Mouse (Mus musculus): ENCODE measurements around the gene Angptl2. TPM values are rescaled to one million over a fixed set of nuclear protein-coding genes. Genes with fewer than 3 reads are reported as not detected.

Gene Angptl2
- polyA plus RNA-seq, 1 experiment from 2014 or later = 55.4 TPM

GRCm38 (mm10) chr2:33233856-33234255, 18.0 kb downstream of the Angptl2 start:
- H3K4me1 ChIP-seq = peaks cover 57% of the 10 kb centered on the region

GRCm38 (mm10) chr2:33234848-33235247, 19.0 kb downstream of the Angptl2 start:
- Histone ChIP-seq H3K27me3 (replicated peaks) (no peaks in the 10 kb centered on the region), H3K9me3 (no peaks in the 10 kb centered on the region), H3K9ac (peak overlapping the region; percentile 33; the same call in 1 of the 2 replicates), H3K4me2 (no peak overlapping the region), H3K4me3 (no peak overlapping the region), H3K27ac (replicated peaks) (no peak overlapping the region; the same call in 1 of the 2 replicates), H3K4me1 (peaks cover 67% of the 10 kb centered on the region), H3K36me3 (peaks cover 58% of the 10 kb centered on the region)
- ATAC-seq (ENCODE audit: extremely low read depth, insufficient number of reproducible peaks, low FRiP score, low TSS enrichment) = no peak
- 74% methylated on average over 4 of the region's 4 CpGs for WGBS

More at GRCm38 (mm10) chr2:33233856-33234255, 18.0 kb downstream of the Angptl2 start:
- Histone ChIP-seq H3K27me3 (replicated peaks) (no peaks in the 10 kb centered on the region), H3K36me3 (peaks cover 68% of the 10 kb centered on the region), H3K4me2 (no peak overlapping the region), H3K9ac (no peak overlapping the region), H3K9me3 (no peaks in the 10 kb centered on the region), H3K27ac (replicated peaks) (0 out of 2 replicates have a peak overlapping the region, but pooled peaks have one; percentile 12), H3K4me3 (no peak overlapping the region)
- 62% methylated on average over 5 of the region's 5 CpGs for WGBS
- ATAC-seq (ENCODE audit: extremely low read depth, insufficient number of reproducible peaks, low FRiP score, low TSS enrichment) = no peak

GRCm38 (mm10) chr2:33237581-33237980, 21.7 kb downstream of the Angptl2 start:
- Histone ChIP-seq H3K4me3 (no peak overlapping the region), H3K4me1 (peaks cover 51% of the 10 kb centered on the region), H3K27ac (replicated peaks) (no peak overlapping the region), H3K36me3 (peaks cover 50% of the 10 kb centered on the region), H3K4me2 (no peak overlapping the region), H3K27me3 (replicated peaks) (no peaks in the 10 kb centered on the region), H3K9me3 (no peaks in the 10 kb centered on the region), H3K9ac (no peak overlapping the region)
- 86% methylated on average over 6 of the region's 6 CpGs for WGBS
- no peak for ATAC-seq (ENCODE audit: extremely low read depth, insufficient number of reproducible peaks, low FRiP score, low TSS enrichment)

- H3K27me3 ChIP-seq (replicated peaks) = no peaks in the 10 kb centered on the region
- 43% methylated on average over 6 of the region's 6 CpGs for WGBS
- no peak overlapping the region for H3K4me2 ChIP-seq
- no peak overlapping the region; the same call in 1 of the 2 replicates for H3K9ac ChIP-seq
- H3K27ac ChIP-seq (replicated peaks) = peak overlapping the region; percentile 37
- no peak for ATAC-seq (ENCODE audit: extremely low read depth, insufficient number of reproducible peaks, low FRiP score, low TSS enrichment)
- H3K4me1 ChIP-seq = peaks cover 40% of the 10 kb centered on the region
- H3K9me3 ChIP-seq = no peaks in the 10 kb centered on the region
- peaks cover 57% of the 10 kb centered on the region for H3K36me3 ChIP-seq
- H3K4me3 ChIP-seq = no peak overlapping the region
Observed at GRCm38 (mm10) chr2:33244880-33245279, 29.0 kb downstream of the Angptl2 start.

- Histone ChIP-seq H3K27ac (replicated peaks) (peak overlapping the region; percentile 37), H3K4me2 (no peak overlapping the region), H3K9ac (no peak overlapping the region), H3K4me1 (peaks cover 42% of the 10 kb centered on the region), H3K36me3 (peaks cover 57% of the 10 kb centered on the region), H3K27me3 (replicated peaks) (no peaks in the 10 kb centered on the region), H3K4me3 (no peak overlapping the region), H3K9me3 (no peaks in the 10 kb centered on the region)
- no peak; the same call in 1 of the 2 replicates for ATAC-seq (ENCODE audit: extremely low read depth, insufficient number of reproducible peaks, low FRiP score, low TSS enrichment)
Observed at GRCm38 (mm10) chr2:33245350-33245749, 29.5 kb downstream of the Angptl2 start.

- Histone ChIP-seq H3K9ac (0 out of 2 replicates have a peak overlapping the region, but pooled peaks have one; percentile 44), H3K27ac (replicated peaks) (no peak overlapping the region), H3K9me3 (no peaks in the 10 kb centered on the region), H3K4me1 (peaks cover 57% of the 10 kb centered on the region), H3K4me2 (no peak overlapping the region), H3K36me3 (peaks cover 47% of the 10 kb centered on the region), H3K4me3 (no peak overlapping the region), H3K27me3 (replicated peaks) (no peaks in the 10 kb centered on the region)
- 68% methylated on average over 5 of the region's 5 CpGs for WGBS
- no peak for ATAC-seq (ENCODE audit: extremely low read depth, insufficient number of reproducible peaks, low FRiP score, low TSS enrichment)
Observed at GRCm38 (mm10) chr2:33246841-33247240, 31.0 kb downstream of the Angptl2 start.

GRCm38 (mm10) chr2:33248549-33248948, 32.7 kb downstream of the Angptl2 start:
- Histone ChIP-seq H3K27me3 (replicated peaks) (no peaks in the 10 kb centered on the region), H3K4me1 (peaks cover 68% of the 10 kb centered on the region), H3K4me2 (no peak overlapping the region), H3K36me3 (peaks cover 29% of the 10 kb centered on the region), H3K9ac (no peak overlapping the region), H3K4me3 (no peak overlapping the region), H3K9me3 (no peaks in the 10 kb centered on the region), H3K27ac (replicated peaks) (peak overlapping the region; percentile 91; the same call in 1 of the 2 replicates)
- ATAC-seq (ENCODE audit: extremely low read depth, insufficient number of reproducible peaks, low FRiP score, low TSS enrichment) = no peak
- 84% methylated on average over 7 of the region's 7 CpGs for WGBS

- peaks cover 20% of the 10 kb centered on the region for H3K36me3 ChIP-seq
- no peaks in the 10 kb centered on the region for H3K9me3 ChIP-seq
- no peak overlapping the region for H3K4me2 ChIP-seq
- ATAC-seq (ENCODE audit: extremely low read depth, insufficient number of reproducible peaks, low FRiP score, low TSS enrichment) = no peak
- H3K4me1 ChIP-seq = peaks cover 70% of the 10 kb centered on the region
- no peaks in the 10 kb centered on the region for H3K27me3 ChIP-seq (replicated peaks)
- H3K27ac ChIP-seq (replicated peaks) = peak overlapping the region; percentile 91
- peak overlapping the region; percentile 66 for H3K9ac ChIP-seq
- WGBS = 25% methylated on average over 3 of the region's 3 CpGs
- no peak overlapping the region for H3K4me3 ChIP-seq
Observed at GRCm38 (mm10) chr2:33249922-33250633, 34.2 kb downstream of the Angptl2 start.

GRCm38 (mm10) chr2:33252751-33253150, 36.9 kb downstream of the Angptl2 start:
- no peak for ATAC-seq (ENCODE audit: extremely low read depth, insufficient number of reproducible peaks, low FRiP score, low TSS enrichment)
- 84% methylated on average over 6 of the region's 6 CpGs for WGBS
- no peak overlapping the region for H3K4me3 ChIP-seq
- no peaks in the 10 kb centered on the region for H3K27me3 ChIP-seq (replicated peaks)
- H3K4me2 ChIP-seq = no peak overlapping the region
- H3K4me1 ChIP-seq = peaks cover 81% of the 10 kb centered on the region
- H3K36me3 ChIP-seq = peaks cover 1% of the 10 kb centered on the region; the same call in 1 of the 2 replicates
- no peaks in the 10 kb centered on the region for H3K9me3 ChIP-seq
- H3K9ac ChIP-seq = no peak overlapping the region
- peak overlapping the region; percentile 91 for H3K27ac ChIP-seq (replicated peaks)

GRCm38 (mm10) chr2:33253572-33254190, 37.8 kb downstream of the Angptl2 start:
- Histone ChIP-seq H3K4me2 (peak overlapping the region; percentile 46), H3K27me3 (replicated peaks) (no peaks in the 10 kb centered on the region), H3K4me3 (no peak overlapping the region), H3K4me1 (peaks cover 81% of the 10 kb centered on the region), H3K9me3 (no peaks in the 10 kb centered on the region), H3K9ac (peak overlapping the region; percentile 64), H3K36me3 (no peaks in the 10 kb centered on the region), H3K27ac (replicated peaks) (peak overlapping the region; percentile 91)
- WGBS = 13% methylated on average over 4 of the region's 4 CpGs
- ATAC-seq (ENCODE audit: extremely low read depth, insufficient number of reproducible peaks, low FRiP score, low TSS enrichment) = 0 out of 2 replicates have a peak, but pooled peaks have one; percentile 2

GRCm38 (mm10) chr2:33254318-33254985, 38.6 kb downstream of the Angptl2 start:
- peak overlapping the region; percentile 46; the same call in 1 of the 2 replicates for H3K4me2 ChIP-seq
- H3K27ac ChIP-seq (replicated peaks) = peak overlapping the region; percentile 91
- no peak for ATAC-seq (ENCODE audit: extremely low read depth, insufficient number of reproducible peaks, low FRiP score, low TSS enrichment)
- no peaks in the 10 kb centered on the region for H3K27me3 ChIP-seq (replicated peaks)
- H3K4me3 ChIP-seq = no peak overlapping the region
- H3K4me1 ChIP-seq = peaks cover 75% of the 10 kb centered on the region
- H3K9ac ChIP-seq = peak overlapping the region; percentile 59
- no peaks in the 10 kb centered on the region for H3K36me3 ChIP-seq
- no peaks in the 10 kb centered on the region for H3K9me3 ChIP-seq
- 72% methylated on average over 9 of the region's 9 CpGs for WGBS

All from heart, embryonic 13.5 days (tissue).